Mouse (Mus musculus) left cerebral cortex, adult 11 months (tissue): ENCODE measurements at regions not wholly inside any gene's neighbourhood (a gene's known extent, or its start where the extent isn't known, plus 50 kb on each side); places are given as distances from the start of the nearest gene placed in this dataset.

ENCODE experiments used
- DNase-seq: peaks from one replicate; pipeline ENCODE4 v3.0.0; 2022; ENCODE audit warnings: low spot score

DNA sequence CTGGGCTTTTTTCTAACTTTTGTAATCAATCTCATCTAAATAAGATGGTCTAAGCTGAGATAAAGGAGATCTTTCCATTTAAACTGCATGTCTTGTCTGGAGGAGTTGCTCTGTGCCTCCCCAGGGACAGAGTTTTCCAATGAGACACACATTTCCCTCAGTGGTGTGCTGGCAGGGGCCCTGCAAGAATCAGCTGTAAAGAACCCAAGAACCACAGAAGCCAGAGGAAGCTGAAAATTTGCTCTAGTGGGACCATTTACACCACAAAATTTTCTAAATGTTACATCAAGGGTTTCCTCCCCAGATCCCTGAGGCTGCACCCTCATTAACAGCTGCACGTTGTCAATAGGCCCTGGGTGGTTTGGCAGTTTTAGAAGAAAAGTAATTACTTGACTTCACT lies 301.0 kb upstream of the Ttc14 start:
- DNase-seq = no peak

DNA sequence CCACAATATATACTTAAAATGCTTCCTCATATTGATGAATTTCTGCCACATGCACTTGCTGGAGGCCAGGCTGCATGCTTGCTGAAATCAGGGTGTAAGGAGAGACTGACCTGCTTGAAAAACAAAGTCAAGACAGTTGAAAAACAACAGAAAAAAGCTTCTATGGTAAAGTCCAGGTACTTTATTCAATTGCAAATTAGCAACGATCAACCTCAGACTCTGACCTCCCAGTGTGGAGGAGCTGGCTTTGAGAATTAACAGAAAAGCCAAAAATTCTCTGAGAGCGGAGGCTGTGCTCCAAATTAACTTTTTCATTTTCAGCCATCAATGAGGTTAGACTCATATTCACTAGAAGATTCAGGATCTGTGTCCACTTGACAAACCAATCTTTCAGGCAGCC lies 291.4 kb upstream of the Ttc14 start:
- no peak for DNase-seq

DNA sequence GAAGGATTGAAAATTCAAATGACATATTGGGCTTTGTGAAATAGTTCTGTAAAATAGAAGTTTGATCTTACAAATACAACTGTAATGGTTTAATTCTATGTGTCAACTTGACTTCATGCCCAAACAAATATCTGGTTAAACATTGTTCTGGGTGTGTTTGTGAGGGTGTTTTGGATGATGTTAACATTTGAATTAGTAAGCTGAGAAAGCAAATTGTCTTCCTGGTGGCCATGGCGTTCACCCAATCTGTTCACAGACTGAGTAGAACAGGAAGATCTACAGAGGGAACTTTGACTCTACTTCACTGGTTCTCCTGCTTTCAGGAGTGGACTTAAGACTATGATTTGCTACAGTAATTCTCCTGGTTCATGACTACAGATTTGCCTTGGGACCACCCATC lies 255.5 kb upstream of the Ttc14 start:
- no peak for DNase-seq

DNA sequence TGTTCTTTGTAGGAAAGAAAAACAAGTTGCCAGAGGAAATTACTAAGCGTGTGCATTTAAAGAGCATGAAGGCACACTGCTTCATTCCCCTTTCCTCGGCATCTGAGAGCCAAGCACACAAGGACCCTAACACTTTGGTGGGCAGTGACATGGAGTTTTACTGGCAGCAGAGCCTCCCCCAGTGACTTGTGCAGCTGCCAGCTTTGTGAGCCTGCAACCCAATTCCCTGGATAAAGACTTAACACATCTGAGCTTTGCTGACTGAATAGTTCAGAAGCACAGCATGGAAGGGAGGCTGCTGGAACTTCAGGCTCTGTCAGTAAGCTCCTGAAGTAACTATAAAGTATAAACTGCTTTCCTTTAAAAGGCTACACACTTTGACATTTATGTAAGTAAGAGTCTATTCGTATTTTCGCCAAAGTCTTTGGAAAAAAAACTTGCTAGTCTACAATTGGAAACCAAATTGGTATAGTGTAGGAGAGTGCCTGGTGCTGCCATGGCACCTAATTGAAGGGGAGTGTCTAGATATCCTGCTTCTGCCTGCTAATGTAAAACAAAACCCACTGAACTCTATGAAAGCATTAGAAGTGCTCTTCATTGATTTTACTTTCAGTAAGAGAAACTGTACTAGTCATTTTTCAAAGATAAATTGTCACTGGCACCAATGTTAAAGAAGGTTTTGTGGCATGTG lies 236.8 kb upstream of the Ttc14 start:
- DNase-seq = no peak

DNA sequence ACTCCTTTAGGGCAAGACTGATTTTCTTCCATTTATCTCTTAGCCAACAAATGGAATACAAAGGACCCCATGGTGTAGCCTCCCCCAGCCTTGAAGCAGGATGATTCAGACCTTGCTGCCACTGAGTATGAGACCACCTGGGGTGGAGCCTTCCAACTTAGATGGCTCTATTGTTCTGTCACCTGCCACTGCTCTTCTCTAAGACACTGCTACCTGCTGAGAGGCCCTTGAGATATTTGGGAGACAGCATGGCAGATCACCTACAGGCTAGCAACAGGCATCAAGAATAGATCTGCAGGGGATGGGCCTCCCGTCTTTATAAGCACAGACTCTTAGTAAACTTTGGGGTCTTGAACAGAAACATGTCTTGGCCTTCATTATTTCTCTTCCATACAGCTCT lies 219.0 kb upstream of the Ttc14 start:
- no peak for DNase-seq

DNA sequence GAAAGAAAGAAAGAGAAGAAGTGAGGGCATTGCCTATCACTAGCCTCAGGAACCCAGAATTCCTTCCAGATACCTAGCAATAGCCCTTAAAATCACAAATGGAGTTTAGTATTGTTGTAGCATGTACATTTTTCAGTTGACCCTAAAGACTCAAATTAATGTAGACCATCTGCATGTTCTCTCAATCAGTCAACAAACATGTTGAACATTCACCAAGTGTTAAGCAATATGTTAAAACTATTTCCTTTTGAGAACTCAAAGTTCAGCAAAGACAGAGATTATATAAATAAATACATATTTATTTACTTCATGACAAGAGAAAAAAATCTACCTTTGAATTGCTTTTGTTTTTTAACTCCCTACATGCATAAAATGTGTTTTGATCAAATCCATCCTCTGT lies 185.4 kb upstream of the Ttc14 start:
- DNase-seq = no peak

DNA sequence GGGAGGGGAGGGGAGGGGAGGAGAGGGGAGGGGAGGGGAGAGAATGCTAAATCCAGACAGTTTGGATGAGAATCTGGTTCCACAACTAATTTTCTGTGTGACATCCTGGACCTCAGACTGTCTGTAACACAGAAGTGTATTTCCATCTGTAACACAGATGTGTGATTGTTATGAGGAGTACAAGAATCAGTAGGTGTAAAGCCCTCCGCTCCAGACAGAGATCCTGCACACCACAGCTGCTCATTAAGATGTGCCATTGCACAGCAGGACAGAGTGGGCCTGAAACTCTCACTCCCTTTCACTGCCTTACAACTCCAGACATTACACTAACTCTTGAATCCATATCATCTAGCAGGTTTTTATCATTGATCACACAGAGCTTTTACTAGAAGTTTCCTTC lies 182.8 kb upstream of the Ttc14 start:
- no peak for DNase-seq

DNA sequence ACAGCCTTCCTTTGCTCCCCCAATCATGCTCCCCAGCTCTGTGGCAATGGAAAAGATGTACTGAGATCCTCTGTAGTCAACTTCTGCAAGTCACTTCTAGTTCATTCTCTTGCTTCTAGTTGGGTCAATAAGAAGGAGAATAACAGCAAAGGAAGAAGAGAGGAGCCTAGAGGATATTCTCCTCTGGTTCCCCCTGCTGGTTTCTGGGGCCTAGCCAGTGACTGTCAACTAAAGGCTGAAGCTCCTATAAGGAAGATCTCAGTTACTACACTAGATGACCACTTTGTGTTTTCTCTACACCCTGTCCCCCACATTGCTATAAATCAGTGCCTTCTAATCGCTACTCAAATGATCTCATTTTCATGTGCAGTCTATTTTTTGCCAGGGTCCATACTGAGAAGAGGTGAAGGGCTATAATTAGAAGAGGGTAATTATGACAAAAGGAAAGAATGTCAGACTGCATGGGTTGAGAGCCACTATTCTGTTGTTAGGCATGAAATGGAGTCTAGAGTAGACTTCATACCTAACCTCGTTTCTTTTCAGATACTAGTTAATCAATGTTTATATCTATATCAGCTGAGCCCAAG lies 166.6 kb upstream of the Ttc14 start:
- no peak for DNase-seq

DNA sequence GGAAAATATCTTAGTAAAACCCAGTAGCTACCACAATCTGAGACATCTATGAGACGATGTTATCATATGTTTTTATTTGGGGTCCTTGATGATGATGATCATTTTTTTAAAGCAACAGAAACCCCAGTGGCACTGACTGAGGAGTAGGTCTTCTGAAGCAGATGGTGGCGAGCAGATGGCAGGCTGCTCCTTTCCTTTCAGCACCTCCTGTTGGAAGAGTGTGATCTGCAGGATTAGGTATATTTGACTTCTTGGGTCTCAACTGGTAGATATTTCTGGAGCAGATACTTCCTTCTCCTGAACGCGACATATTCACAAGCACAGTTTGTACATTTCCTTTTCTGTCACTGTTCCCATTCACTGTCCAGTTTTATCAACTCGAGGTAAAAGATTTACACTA lies 141.0 kb upstream of the Ttc14 start:
- DNase-seq = peak; percentile 31
